Mouse (Mus musculus): ENCODE data around the gene Pdpr.
A peak's percentile ranks its signal among the peaks of the same experiment; 100 is the strongest.
"Not testable (repeated sequence)": the region's sequence is repeated elsewhere in the genome, so short reads cannot be mapped to it uniquely, and the experiment has no call there.

Pdpr gene

DNA sequence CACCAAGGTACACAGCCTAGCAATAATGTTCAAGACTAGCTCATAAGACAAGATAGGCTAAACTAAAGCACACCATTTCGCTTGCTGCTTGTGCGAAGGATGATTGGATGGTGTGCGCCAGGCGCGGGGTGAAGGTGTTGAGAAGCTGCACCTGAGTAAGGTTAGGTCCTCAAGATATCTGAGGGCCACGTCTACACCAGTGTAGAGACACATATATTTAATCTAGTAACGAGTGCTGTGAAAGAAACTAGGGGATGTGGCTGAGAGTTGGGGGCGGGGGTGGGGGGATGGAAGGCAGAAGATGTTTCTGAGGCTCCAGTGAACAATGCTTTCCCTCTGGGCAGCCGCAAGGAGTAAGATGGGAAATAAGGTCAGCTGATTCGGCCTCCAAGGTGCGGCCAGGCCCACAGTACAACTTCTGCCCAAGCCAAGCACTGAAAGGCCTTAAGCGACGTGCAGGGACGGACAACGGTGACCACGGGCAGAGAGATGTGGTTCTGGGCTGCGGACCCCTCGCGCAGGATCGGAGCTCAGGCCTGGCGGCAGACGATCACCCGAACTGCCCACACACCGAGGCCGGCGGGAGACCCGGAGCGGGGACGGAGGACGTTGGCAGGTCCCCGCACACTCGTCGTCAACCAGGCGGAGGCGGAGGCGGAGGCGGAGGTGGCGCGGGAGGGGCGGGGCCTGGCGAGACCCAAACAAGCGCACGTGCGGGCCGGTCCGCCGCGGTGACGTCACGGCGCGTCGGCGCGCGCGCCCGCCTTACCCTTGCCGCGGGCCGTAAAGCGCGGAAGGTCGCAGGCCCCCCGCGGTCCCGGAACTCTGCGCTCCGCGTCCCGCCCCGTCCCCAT lies at the start of gene Pdpr:
Gene Pdpr (plus strand): TSS at position 766 of the 854 bp plus-strand sequence.
- peak; percentile 91 to 92 for DNase-seq (ENCODE audit: low spot score in 2 of 2)

GRCm38 (mm10) chr8:111048694-111049093 lies 45.7 kb upstream of the Pdpr start:
- DNase-seq (ENCODE audit: low spot score in 2 of 2), result no peak

DNA sequence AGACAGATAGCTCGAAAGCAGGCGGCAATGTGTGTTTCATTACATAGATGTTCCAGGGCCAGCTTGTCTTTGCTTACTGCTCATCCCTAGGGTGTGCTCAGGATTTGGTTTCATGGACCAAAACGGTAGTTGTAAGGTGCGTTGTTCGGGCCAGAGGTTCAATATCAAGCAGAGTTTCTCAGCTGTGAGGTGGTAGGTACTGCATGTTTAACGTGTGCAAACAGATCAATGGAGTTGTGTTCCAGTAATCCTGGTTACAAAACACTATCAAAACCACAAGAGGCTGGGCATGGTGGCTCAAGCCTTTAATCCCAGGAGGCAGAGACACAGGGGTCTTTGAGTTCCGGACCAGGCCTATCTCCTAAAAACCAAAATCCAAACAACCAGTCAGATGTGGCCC lies 45.3 kb upstream of the Pdpr start:
- DNase-seq (ENCODE audit: low spot score in 2 of 2), result no peak

- DNase-seq (ENCODE audit: low spot score in 2 of 2), result no peak
Observed at GRCm38 (mm10) chr8:111053827-111054518, 40.5 kb upstream of the Pdpr start.

- no peak for DNase-seq (ENCODE audit: low spot score in 2 of 2)
Observed at GRCm38 (mm10) chr8:111055031-111055634, 39.3 kb upstream of the Pdpr start.

GRCm38 (mm10) chr8:111055661-111056060 lies 38.8 kb upstream of the Pdpr start:
- DNase-seq (ENCODE audit: low spot score in 2 of 2), result no peak

DNA sequence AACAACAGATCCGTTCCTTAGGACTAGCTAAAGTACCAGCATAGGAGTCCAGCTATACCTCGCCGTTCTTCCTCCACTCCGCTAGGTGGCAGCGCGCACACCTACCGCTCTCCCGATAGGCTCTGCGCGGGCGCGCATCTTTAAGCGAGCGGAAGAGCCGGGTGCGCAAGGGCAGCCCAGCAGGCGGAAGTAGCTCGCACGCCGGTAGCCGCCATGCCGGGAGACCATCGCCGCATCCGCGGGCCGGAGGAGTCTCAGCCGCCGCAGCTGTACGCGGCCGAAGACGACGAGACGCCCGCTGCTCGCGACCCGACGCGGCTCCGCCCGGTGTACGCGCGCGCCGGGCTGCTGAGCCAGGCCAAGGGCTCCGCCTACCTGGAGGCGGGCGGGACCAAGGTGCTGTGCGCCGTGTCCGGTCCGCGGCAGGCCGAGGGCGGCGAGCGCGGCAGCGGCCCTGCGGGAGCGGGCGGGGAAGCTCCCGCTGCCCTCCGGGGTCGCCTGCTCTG lies 38.2 kb upstream of the Pdpr start, which contains the start of gene Exosc6:
Gene Exosc6 (plus strand): TSS at position 182 of the 506 bp plus-strand sequence.
- DNase-seq (ENCODE audit: low spot score in 2 of 2), result peak; percentile 85 to 89

DNA sequence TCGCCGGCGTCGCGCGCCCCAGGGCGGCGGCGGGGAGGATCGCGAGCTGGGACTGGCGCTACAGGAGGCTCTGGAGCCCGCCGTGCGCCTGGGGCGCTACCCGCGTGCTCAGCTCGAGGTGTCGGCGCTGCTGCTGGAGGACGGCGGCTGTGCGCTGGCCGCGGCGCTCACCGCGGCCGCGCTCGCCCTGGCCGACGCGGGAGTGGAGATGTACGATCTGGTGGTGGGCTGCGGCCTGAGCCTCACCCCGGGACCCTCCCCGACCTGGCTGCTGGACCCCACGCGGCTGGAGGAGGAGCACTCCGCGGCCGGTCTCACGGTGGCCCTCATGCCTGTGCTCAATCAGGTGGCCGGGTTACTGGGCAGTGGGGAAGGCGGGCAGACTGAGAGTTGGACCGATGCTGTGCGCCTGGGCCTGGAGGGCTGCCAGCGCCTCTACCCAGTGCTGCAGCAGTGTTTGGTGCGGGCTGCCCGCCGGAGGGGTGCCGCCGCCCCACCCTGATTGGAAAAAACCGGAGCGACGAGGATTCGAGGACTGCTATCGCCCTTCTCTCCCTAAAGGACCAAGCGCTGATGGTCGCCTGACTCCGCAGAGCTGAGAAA lies 37.6 kb upstream of the Pdpr start:
- no peak for DNase-seq (ENCODE audit: low spot score in 2 of 2)

DNA sequence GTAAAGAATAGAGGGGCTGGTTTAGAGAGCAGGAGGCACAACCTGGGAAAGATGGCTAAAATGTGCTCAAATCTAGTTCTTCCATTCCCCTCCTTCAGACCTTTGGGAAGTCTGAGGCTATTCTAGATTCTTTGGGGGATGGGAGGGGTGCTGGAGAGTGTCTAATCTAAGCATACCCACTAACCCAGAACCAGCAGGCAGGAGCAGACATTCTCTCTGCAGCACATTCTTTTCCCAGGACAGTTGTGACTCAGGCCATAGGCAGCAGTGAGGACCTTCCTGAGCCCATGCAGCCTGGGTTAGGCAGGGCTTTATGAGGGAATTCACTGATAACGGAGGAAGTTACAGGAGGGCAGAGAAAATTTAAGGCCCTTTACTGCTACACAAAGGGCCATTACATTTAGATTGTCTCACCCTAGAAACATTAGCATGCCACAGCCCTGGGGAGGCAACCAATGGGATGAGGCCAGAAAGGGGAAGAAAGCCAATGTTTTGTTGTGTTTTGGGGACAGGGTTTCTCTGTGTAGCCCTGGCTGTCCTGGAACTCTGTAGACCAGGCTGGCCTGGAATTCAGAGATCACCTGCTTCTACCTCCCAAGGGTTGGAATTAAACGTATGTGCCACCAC lies 35.4 kb upstream of the Pdpr start:
- DNase-seq (ENCODE audit: low spot score in 2 of 2), result no peak

- DNase-seq (ENCODE audit: low spot score in 2 of 2), result no peak
Observed at GRCm38 (mm10) chr8:111061688-111062071, 32.8 kb upstream of the Pdpr start.

- DNase-seq (ENCODE audit: low spot score in 2 of 2), result peak; percentile 78 to 89
Observed at GRCm38 (mm10) chr8:111062072-111062757, 32.2 kb upstream of the Pdpr start.

DNA sequence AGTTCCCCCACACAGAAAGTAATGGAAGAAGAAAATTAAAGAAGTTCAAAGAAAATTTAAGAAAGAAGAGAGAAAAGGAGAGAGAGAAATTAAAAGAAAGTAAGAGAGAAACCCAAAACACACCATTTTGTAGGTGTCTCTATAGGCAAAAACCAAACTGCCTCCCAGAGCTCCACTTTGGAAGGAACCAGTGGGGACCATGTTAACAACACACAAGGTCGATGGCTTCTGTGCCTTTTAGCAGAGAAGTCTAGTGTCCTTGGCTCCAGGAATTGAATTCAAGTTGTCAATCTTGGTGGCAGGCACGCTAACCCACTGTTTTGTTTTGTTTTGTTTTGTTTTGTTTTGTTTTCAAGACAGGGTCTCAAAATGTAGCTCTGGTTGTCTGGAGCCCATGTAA lies 31.5 kb upstream of the Pdpr start:
- DNase-seq (ENCODE audit: low spot score in 2 of 2), result no peak

DNA sequence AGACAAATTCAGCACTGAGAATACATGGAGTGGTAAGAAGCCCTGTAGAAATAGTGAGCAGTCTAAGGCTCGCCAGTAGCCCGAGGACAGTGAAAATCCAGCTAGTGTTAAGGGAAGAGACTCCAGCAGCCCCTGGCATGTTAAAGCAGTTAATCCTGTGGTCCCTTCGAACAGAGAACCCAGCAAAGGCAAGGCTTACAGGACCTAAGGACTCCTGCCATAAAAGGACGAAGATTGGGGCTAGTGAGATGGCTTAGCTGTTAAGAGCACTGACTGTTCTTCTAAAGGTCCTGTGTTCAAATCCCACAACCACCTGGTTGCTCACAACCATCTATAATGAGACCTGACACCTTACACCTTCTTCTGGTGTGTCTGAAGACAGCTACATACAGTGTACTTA lies 28.1 kb upstream of the Pdpr start:
- no peak for DNase-seq (ENCODE audit: low spot score in 2 of 2)

GRCm38 (mm10) chr8:111067439-111067838 lies 27.0 kb upstream of the Pdpr start:
- no peak for DNase-seq (ENCODE audit: low spot score in 2 of 2)

DNA sequence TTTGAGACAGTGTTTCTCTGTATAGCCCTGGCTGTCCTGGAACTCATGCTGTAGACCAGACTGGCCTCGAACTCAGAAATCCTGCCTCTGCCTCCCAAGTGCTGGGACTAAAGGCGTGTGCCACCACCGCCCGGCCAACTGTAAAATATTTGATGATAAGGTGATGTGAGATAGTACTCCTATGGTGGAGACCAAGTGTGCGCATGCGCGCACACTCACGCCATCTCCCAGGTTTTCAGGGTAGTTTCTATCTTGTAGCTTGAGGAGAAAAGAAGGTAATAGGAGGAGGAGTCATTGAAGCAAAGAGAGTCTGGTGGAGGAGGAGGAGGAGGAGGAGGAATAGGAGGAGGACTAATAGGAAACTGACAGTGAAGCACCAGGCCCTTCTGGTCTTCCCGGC lies 25.8 kb upstream of the Pdpr start:
- not testable (repeated sequence) for DNase-seq (ENCODE audit: low spot score in 2 of 2)

GRCm38 (mm10) chr8:111075926-111076325 lies 18.5 kb upstream of the Pdpr start:
- DNase-seq (ENCODE audit: low spot score in 2 of 2), result no peak

DNA sequence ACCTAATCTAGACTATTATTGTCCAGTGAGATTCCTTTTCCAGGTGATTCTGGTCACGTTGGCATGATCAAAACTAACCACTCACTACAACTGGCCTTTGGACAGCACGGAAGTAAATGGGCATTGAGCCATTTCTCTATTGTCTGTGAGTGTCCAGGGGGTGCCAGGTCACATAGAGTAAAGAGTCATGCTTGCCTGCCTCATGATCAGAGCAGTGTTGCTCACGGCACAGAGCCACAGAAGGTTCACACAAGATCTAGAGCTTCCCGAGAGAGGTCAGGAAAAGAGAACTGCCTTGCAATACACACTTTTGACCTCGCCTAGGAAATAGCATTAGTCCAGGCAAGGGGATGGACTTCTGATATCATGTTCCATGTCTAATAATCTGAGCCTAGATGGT lies 15.0 kb upstream of the Pdpr start:
- no peak for DNase-seq (ENCODE audit: low spot score in 2 of 2)

- DNase-seq (ENCODE audit: low spot score in 2 of 2), result no peak
Observed at GRCm38 (mm10) chr8:111079861-111080271, 14.6 kb upstream of the Pdpr start.

GRCm38 (mm10) chr8:111081580-111082258 lies 12.7 kb upstream of the Pdpr start:
- DNase-seq (ENCODE audit: low spot score in 2 of 2), result no peak

- DNase-seq (ENCODE audit: low spot score in 2 of 2), result not testable (repeated sequence)
Observed at GRCm38 (mm10) chr8:111083936-111084335, 10.5 kb upstream of the Pdpr start.
